Mouse (Mus musculus) ES-E14 (cell line): Measurements from ENCODE around the gene Eral1.

Experiments used
- ZC3H11A ChIP-seq: IDR thresholded peaks from 2 replicates; pipeline ENCODE4 v1.6.1; 2012; ENCODE audit warnings: low read depth, mild to moderate bottlenecking, inconsistent platforms, low read length, borderline replicate concordance
- ZNF384 ChIP-seq: IDR thresholded peaks from 2 replicates; pipeline ENCODE4 v1.6.1; 2012; ENCODE audit warnings: low read depth, low read length, inconsistent platforms

DNA sequence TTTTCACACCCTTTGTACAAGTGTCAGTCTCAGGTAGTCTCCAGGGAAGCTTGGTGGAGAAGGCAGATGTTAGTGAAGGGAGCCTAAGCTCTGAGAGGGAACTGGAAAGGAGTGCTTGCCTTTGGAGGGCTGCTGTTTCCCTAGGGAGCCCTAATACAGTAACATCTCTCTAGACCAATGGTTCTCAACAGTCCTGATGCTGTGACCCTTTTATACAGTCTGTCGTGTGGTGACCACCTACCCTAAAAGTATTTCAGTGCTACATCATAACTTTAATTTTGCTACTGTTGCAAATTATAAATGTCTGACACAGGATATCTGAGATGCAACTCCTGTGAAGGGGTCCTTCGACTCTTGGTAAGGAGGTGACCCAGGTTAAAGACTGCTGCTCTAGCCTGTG, 49.6 kb downstream of the Eral1 start:
- no peak for TF ChIP-seq ZNF384
- TF ChIP-seq ZC3H11A, result no peak
